Mouse (Mus musculus) heart, postnatal 0 days (tissue): ENCODE data around the gene Fut1.

ENCODE experiments used
- CTCF ChIP-seq: IDR thresholded peaks from 2 replicates; pipeline ENCODE4 v1.5.1; 2016; ENCODE audit warnings: antibody characterized with exemption, control low read depth, low read depth
- EP300 ChIP-seq: IDR thresholded peaks from 2 replicates; pipeline ENCODE4 v1.6.1; 2016; ENCODE audit warnings: antibody characterized with exemption, low read depth

GRCm38 (mm10) chr7:45597527-45597926, 19.6 kb upstream of the Fut1 start:
- TF ChIP-seq CTCF: no peak
- TF ChIP-seq EP300: no peak
